Mouse (Mus musculus): ENCODE data around the gene Slc35b1.

- TF ChIP-seq GATA1 (IDR thresholded peaks at IDR 0.05; ENCODE audit: borderline replicate concordance, low read length) (no peak), FLI1 (IDR thresholded peaks at IDR 0.05; ENCODE audit: low read length) (no peak)
Observed at GRCm38 (mm10) chr11:95378926-95379325, 5.6 kb upstream of the Slc35b1 start.
